Mouse (Mus musculus): Measurements from ENCODE around the gene Rybp.

- no peak for TF ChIP-seq POLR2A (IDR thresholded peaks at IDR 0.05; ENCODE audit: extremely low read depth, insufficient read depth, low read length)
- TF ChIP-seq CTCF (IDR thresholded peaks at IDR 0.05; ENCODE audit: extremely low read depth, insufficient read depth, low read length), result no peak
Observed at GRCm38 (mm10) chr6:100221803-100222202, 65.5 kb downstream of the Rybp start.
